Mouse (Mus musculus) naive thymus-derived CD4-positive, alpha-beta T cell, adult 2 months (primary cell): Measurements from ENCODE around the gene Efcab5.
A peak's percentile ranks its signal among the peaks of the same experiment; 100 is the strongest.
"Not testable (repeated sequence)": the region's sequence is repeated elsewhere in the genome, so short reads cannot be mapped to it uniquely, and the experiment has no call there.

Source experiments
- DNase-seq: peaks from one replicate; pipeline ENCODE4 v3.0.0-alpha.2; 2011; ENCODE audit warnings: low read depth

Gene Efcab5

GRCm38 (mm10) chr11:77095206-77095605 lies 93.6 kb downstream of the Efcab5 start:
- no peak for DNase-seq

- DNase-seq: no peak
These were observed 94.6 kb downstream of the Efcab5 start for GRCm38 (mm10) chr11:77094136-77094535.

GRCm38 (mm10) chr11:77093208-77093607 lies 95.6 kb downstream of the Efcab5 start:
- DNase-seq: peak; percentile 62

GRCm38 (mm10) chr11:77089162-77089561 lies 99.6 kb downstream of the Efcab5 start:
- no peak for DNase-seq

- no peak for DNase-seq
These were observed 101.8 kb downstream of the Efcab5 start for GRCm38 (mm10) chr11:77087004-77087403.

- DNase-seq: no peak
These were observed 104.6 kb downstream of the Efcab5 start for GRCm38 (mm10) chr11:77084001-77084682.

GRCm38 (mm10) chr11:77079361-77079760 lies 109.4 kb downstream of the Efcab5 start:
- no peak for DNase-seq

GRCm38 (mm10) chr11:77078273-77079134 lies 110.3 kb downstream of the Efcab5 start, which contains the start of gene Nsrp1:
Gene Nsrp1 (minus strand): TSS chr11:77078435.
- peak; percentile 93 for DNase-seq

- no peak for DNase-seq
These were observed 111.0 kb downstream of the Efcab5 start for GRCm38 (mm10) chr11:77077792-77078191.

- DNase-seq: not testable (repeated sequence)
These were observed 111.4 kb downstream of the Efcab5 start for GRCm38 (mm10) chr11:77077331-77077730.

- peak; percentile 19 for DNase-seq
These were observed 118.0 kb downstream of the Efcab5 start for GRCm38 (mm10) chr11:77070721-77071120.

GRCm38 (mm10) chr11:77068825-77069224 lies 119.9 kb downstream of the Efcab5 start:
- no peak for DNase-seq

- no peak for DNase-seq
These were observed 125.4 kb downstream of the Efcab5 start for GRCm38 (mm10) chr11:77063406-77063805.

GRCm38 (mm10) chr11:77061951-77062350 lies 126.8 kb downstream of the Efcab5 start:
- no peak for DNase-seq

GRCm38 (mm10) chr11:77042816-77043215 lies 146.0 kb downstream of the Efcab5 start:
- DNase-seq: no peak

GRCm38 (mm10) chr11:77041891-77042290 lies 146.9 kb downstream of the Efcab5 start:
- no peak for DNase-seq
